Mouse (Mus musculus): ENCODE results near the gene Traf2. TPM values are rescaled to one million over a fixed set of nuclear protein-coding genes. Genes with fewer than 3 reads are reported as not detected.

Gene Traf2
- polyA plus RNA-seq (2014; fragmentation: Illumina TruSeq; extraction: RNeasy Lipid Tissue Mini Kit (QIAGEN cat#74804); ENCODE audit: low read depth, low replicate concordance) = 1.6 TPM

DNA sequence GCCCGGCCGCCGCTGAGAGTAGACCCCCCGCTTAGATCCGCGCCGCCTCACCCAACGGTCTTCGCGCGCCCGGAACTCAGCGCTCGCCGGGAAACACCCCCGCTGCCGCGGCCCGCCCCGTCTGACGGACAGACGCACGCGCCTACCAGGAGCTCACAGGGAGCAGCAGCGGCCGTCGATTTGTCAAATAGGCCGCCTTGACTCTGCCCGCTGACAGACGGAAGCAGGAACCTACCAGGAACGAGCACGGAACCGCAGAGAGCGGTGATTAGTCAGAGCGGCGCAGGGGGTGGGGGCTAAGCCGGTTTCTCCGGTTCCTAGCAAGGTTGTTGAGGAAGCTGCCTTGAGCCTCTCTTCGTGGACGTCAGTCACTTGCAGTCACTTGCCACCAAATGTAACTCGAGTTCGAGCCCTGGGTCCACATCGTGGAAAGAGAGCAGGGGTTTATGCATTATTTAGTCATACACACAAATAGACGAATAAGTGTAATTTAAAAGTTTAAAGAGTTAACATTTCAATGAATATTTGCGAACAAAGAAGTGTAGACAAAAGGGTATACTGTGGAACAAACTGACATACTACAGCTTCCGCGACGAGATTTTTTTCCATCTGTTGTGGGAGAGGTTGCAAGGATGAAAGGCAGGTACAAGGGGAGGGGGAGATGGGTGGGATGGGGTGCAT lies at the start of gene Traf2:
Gene Traf2 (minus strand): TSS at position 130 of the 681 bp plus-strand sequence.

DNA sequence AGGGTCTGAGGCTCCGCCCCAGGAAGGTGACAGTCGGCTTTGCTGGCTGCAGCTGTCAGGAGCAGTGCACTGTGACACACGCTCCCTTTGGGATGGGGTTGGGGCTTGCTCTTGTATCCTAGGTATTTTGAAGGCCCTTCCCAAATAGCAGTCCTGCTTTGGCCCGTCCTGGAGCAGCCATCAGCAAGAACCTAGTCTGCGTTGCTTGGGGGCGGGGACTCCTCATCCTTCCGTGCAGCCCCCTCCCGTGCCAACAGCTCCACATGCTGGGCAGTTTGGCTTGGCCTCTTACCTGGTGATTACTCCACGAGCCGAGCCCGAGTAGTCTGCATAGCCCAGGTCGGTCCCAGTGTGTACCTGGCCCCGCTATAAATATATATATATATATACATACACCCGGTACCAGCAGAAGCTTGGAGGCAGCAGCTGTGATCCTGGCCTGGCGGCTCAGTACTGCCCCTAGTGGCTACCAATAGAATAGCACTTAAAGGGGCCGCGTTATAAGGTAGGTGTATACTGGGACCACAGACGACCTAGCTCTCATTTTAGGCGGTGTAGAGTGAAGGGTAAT lies 34.6 kb upstream of the Traf2 start, which contains the start of gene Ajm1:
Gene Ajm1 (minus strand): TSS at position 464 of the 571 bp plus-strand sequence.

DNA sequence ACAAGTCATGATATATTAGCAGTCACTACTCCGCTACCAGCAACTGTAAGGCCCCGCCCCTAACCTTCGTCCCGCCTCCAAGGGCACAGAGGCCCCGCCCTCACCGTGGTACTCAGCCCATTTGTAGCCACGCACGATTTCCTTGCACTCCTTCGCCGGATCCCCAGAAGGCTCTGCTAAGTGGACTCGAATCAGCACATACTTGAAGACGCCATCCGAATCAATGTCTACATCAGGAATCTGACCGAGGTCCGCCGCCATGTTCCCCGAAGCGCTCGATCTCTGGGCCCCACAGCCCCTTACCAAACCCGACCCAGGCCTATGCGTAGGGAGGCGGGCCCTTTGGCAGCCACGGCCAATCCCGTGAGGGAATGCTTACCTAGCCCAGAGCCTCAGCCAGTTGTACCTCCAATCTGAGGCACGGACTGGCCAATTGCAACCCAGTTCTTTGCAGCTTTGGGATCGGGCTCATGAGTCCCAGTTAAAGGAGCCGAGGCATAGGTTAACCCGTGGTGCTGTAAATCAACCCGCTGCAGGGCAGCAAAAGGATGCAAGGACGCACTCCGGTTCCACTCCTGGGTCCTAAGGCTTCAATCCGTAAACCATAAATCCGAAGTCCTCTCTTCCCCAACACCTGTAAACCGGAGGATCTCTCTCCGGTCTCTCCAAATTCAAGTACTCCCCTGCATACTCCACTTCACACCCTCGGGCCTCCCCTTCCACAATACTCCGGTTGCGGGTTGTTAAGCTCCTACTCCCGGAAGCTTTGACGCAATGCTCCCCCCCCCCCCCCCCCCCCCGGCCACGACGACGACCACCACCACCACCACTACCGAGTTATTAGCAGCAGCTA lies 28.1 kb upstream of the Traf2 start, which contains the start of the genes Mamdc4 and Phpt1:
Gene Mamdc4 (minus strand): TSS at position 267 of the 853 bp plus-strand sequence.
Gene Phpt1 (minus strand): TSS at position 646 of the 853 bp plus-strand sequence.

DNA sequence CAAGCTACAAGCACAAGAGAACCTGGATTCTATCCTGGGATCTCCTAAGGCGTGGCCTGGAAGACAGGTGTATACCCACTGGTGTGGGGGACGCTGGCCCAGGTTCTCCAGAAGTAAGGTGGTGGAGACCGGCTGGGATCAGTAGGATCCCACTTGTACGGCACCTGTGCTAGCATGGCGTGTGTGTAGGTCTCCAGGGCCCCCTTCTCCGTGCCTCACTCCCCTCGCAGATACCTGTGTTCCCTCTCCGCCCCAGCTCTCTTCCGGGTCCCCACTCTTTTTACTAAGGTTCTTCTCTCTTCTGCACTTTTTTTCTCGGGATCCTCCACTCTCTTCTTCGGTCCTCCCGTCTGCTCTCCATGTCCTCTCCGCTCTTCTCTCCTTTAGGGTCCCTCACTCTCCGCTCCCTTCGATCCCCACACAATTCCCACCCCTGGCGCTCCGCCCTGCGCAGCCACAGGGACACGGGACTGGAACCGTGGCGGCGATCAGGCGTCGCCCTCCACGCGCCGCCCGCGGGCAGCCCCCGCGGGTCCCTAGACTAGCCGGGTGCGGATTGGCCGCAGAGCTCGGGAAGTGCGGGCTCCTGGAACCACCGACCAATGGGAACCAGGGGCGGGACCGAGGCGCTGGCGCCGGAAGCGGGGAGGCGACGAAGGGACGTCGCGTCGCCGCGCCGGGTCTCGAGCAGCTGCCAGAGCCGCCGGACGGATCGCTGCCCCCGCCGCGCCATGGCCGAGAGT lies 10.7 kb upstream of the Traf2 start, which contains the start of gene Edf1:
Gene Edf1 (plus strand): TSS at position 627 of the 743 bp plus-strand sequence.

DNA sequence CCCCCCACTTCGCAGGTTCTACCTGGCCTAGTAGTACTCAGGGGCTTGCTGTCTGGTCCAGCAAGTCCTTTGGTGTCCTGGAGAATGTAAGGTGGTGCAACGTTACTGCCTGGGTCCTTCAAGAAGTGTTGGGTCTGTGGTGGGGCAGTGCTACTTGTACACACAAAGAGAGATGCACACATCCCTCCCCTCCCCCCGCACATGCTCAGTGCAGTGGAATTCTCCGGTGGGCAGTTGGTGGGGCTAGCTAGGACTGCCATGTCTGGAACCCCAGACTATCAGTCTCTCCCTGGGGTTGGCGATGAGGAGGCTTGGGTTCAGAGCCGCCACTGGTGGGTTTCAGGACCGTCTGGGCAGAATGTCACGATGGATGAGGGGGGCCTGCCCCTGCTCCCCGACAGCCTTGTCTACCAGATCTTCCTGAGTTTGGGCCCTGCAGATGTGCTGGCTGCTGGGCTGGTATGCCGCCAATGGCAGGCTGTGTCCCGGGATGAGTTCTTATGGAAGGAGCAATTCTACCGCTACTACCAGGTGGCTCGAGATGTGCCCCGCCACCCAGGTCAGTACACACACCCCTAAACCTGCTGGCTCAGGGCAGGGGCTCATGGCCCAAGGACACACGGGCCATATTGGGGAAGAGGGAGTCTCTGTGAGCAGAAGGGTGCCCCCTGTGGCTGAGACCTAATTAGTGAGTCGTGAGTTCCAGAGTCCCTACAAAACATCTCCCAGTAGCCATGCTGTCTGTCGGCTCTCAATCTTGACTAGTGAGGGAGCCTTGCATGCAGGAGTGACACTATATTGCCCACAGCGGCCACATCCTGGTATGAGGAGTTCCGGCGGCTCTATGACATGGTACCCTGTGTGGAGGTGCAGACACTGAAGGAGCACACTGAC lies 44.9 kb downstream of the Traf2 start, which contains the start of gene C8g:
Gene C8g (minus strand): TSS at position 127 of the 894 bp plus-strand sequence.

DNA sequence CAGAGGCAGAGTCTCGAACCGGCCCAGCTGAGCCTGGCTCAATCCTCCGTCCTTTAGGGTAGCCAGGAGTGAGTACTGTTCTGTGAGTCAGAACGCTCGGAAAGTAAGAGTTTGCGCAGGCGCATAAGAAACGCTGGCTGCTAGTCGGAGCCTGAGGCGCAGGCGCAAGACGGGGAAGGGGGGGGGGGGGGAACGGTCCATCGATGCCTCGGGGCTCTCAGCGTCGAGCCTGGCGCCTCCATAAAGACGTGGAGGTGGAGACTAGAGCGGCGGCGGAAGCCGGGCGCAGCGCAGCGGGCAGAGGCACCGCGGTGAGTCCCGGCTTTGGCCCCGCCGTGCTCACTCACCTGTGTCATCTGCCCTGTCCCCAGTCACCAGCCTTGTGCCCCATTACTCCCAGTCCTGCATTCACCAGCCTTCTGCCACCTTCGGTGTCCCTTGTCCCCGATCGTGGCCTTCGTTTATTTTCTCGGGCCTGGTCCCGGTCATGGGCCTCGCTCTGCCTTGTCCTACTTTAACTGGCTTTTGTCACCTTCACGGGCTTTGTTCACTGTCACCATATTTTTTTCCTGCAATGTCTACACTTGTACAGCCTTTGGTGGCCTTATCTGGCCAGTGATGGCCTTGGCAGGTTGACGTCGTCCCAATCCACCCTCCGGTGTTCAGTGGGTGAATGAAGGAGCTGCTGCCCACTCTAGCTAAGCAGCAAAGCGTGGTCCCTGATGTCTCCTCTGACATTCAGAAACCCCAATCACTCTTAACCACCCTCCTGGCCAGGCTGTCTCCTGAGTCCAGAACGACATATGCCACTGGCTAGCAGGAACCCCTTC lies 45.9 kb downstream of the Traf2 start, which contains the start of gene Fbxw5:
Gene Fbxw5 (plus strand): TSS at position 175 of the 830 bp plus-strand sequence.

DNA sequence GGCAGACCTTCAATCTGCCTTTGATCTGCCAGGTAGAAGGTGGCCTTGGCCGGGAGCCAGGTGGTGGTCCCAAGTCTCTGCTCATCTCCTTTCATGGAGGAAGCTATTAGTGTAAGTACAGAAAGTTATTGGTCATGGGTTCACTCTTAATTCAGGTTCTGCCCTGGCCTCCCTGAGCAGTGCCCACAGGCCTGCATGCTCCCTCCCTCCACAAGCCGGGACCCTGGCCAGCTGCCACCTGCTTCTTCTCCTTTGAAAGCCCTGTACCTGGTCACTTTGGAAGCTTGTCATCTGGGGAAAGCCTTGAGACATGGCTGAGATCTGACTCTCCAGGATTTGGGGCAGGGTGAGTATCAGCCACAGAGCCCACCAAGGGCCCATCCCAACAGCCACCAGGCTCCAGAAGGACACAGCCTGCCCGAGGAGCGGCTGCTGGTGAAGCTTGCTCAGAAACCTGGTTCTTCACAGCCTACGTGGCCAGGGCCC lies 53.2 kb downstream of the Traf2 start, which contains the start of gene Lcn12:
Gene Lcn12 (minus strand): TSS at position 436 of the 486 bp plus-strand sequence.

DNA sequence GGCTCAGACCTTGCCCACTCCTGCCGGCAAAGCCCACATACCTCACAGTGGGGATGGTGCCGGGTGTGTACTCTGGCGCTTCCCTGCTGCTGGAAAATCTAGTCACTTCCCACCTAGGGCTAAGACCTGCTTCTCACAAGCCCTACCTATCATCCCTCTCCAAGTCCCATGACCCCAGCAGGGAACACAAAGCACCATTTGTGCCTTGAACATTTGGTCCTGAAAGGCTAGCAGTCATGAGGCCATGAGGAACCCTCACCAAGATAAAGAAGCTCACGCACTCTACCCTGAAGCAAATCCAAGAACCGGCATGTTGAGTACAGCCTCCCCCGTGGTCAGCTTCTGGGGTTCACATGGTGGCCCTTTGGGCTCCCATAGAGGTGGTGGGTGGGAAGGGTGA lies 76.8 kb downstream of the Traf2 start, which contains the start of gene Ptgds:
Gene Ptgds (minus strand): TSS at position 78 of the 400 bp plus-strand sequence.

Other genes with a start within 250 kb of the Traf2 start
- gene Grin1, start 227.8 kb downstream of the Traf2 start, polyA plus RNA-seq (2014; fragmentation: Illumina TruSeq; extraction: RNeasy Lipid Tissue Mini Kit (QIAGEN cat#74804); ENCODE audit: low read depth, low replicate concordance) = 2.7 TPM
- 23.9 TPM for gene Man1b1, start 214.6 kb downstream of the Traf2 start, polyA plus RNA-seq (2014; fragmentation: Illumina TruSeq; extraction: RNeasy Lipid Tissue Mini Kit (QIAGEN cat#74804); ENCODE audit: low read depth, low replicate concordance)
- gene Dpp7, start 190.6 kb downstream of the Traf2 start, polyA plus RNA-seq (2014; fragmentation: Illumina TruSeq; extraction: RNeasy Lipid Tissue Mini Kit (QIAGEN cat#74804); ENCODE audit: low read depth, low replicate concordance) = 15.1 TPM
- 0.41 TPM for gene Uap1l1, start 181.3 kb downstream of the Traf2 start, polyA plus RNA-seq (2014; fragmentation: Illumina TruSeq; extraction: RNeasy Lipid Tissue Mini Kit (QIAGEN cat#74804); ENCODE audit: low read depth, low replicate concordance)
- not detected for gene Sapcd2, start 174.6 kb downstream of the Traf2 start, polyA plus RNA-seq (2014; fragmentation: Illumina TruSeq; extraction: RNeasy Lipid Tissue Mini Kit (QIAGEN cat#74804); ENCODE audit: low read depth, low replicate concordance)
- 1.6 TPM for gene Entpd2, start 151.1 kb downstream of the Traf2 start, polyA plus RNA-seq (2014; fragmentation: Illumina TruSeq; extraction: RNeasy Lipid Tissue Mini Kit (QIAGEN cat#74804); ENCODE audit: low read depth, low replicate concordance)
- gene Npdc1, start 147.6 kb downstream of the Traf2 start, polyA plus RNA-seq (2014; fragmentation: Illumina TruSeq; extraction: RNeasy Lipid Tissue Mini Kit (QIAGEN cat#74804); ENCODE audit: low read depth, low replicate concordance) = 16.0 TPM
- gene Fut7, start 123.7 kb downstream of the Traf2 start, polyA plus RNA-seq (2014; fragmentation: Illumina TruSeq; extraction: RNeasy Lipid Tissue Mini Kit (QIAGEN cat#74804); ENCODE audit: low read depth, low replicate concordance) = not detected
- 1.9 TPM for gene Abca2, start 118.2 kb downstream of the Traf2 start, polyA plus RNA-seq (2014; fragmentation: Illumina TruSeq; extraction: RNeasy Lipid Tissue Mini Kit (QIAGEN cat#74804); ENCODE audit: low read depth, low replicate concordance)
- gene Clic3, start 90.1 kb downstream of the Traf2 start, polyA plus RNA-seq (2014; fragmentation: Illumina TruSeq; extraction: RNeasy Lipid Tissue Mini Kit (QIAGEN cat#74804); ENCODE audit: low read depth, low replicate concordance) = not detected
- gene Paxx, start 85.8 kb downstream of the Traf2 start, polyA plus RNA-seq (2014; fragmentation: Illumina TruSeq; extraction: RNeasy Lipid Tissue Mini Kit (QIAGEN cat#74804); ENCODE audit: low read depth, low replicate concordance) = 1.5 TPM
- not detected for gene Ptgds, start 76.9 kb downstream of the Traf2 start, polyA plus RNA-seq (2014; fragmentation: Illumina TruSeq; extraction: RNeasy Lipid Tissue Mini Kit (QIAGEN cat#74804); ENCODE audit: low read depth, low replicate concordance)
- gene Lcn12, start 53.0 kb downstream of the Traf2 start, polyA plus RNA-seq (2014; fragmentation: Illumina TruSeq; extraction: RNeasy Lipid Tissue Mini Kit (QIAGEN cat#74804); ENCODE audit: low read depth, low replicate concordance) = not detected
- 1.3 TPM for gene Fbxw5, start 46.2 kb downstream of the Traf2 start, polyA plus RNA-seq (2014; fragmentation: Illumina TruSeq; extraction: RNeasy Lipid Tissue Mini Kit (QIAGEN cat#74804); ENCODE audit: low read depth, low replicate concordance)
- not detected for gene C8g, start 45.2 kb downstream of the Traf2 start, polyA plus RNA-seq (2014; fragmentation: Illumina TruSeq; extraction: RNeasy Lipid Tissue Mini Kit (QIAGEN cat#74804); ENCODE audit: low read depth, low replicate concordance)
- 3.3 TPM for gene Edf1, start 10.9 kb upstream of the Traf2 start, polyA plus RNA-seq (2014; fragmentation: Illumina TruSeq; extraction: RNeasy Lipid Tissue Mini Kit (QIAGEN cat#74804); ENCODE audit: low read depth, low replicate concordance)
- gene Mamdc4, start 27.9 kb upstream of the Traf2 start, polyA plus RNA-seq (2014; fragmentation: Illumina TruSeq; extraction: RNeasy Lipid Tissue Mini Kit (QIAGEN cat#74804); ENCODE audit: low read depth, low replicate concordance) = 1.6 TPM
- not detected for gene Phpt1, start 28.3 kb upstream of the Traf2 start, polyA plus RNA-seq (2014; fragmentation: Illumina TruSeq; extraction: RNeasy Lipid Tissue Mini Kit (QIAGEN cat#74804); ENCODE audit: low read depth, low replicate concordance)
- gene Ajm1, start 34.8 kb upstream of the Traf2 start, polyA plus RNA-seq (2014; fragmentation: Illumina TruSeq; extraction: RNeasy Lipid Tissue Mini Kit (QIAGEN cat#74804); ENCODE audit: low read depth, low replicate concordance) = not detected
- gene Rabl6, start 61.6 kb upstream of the Traf2 start, polyA plus RNA-seq (2014; fragmentation: Illumina TruSeq; extraction: RNeasy Lipid Tissue Mini Kit (QIAGEN cat#74804); ENCODE audit: low read depth, low replicate concordance) = 68.8 TPM
- gene Ccdc183, start 70.7 kb upstream of the Traf2 start, polyA plus RNA-seq (2014; fragmentation: Illumina TruSeq; extraction: RNeasy Lipid Tissue Mini Kit (QIAGEN cat#74804); ENCODE audit: low read depth, low replicate concordance) = not detected
- gene Tmem141, start 75.1 kb upstream of the Traf2 start, polyA plus RNA-seq (2014; fragmentation: Illumina TruSeq; extraction: RNeasy Lipid Tissue Mini Kit (QIAGEN cat#74804); ENCODE audit: low read depth, low replicate concordance) = 6.4 TPM
- gene Fcna, start 81.1 kb upstream of the Traf2 start, polyA plus RNA-seq (2014; fragmentation: Illumina TruSeq; extraction: RNeasy Lipid Tissue Mini Kit (QIAGEN cat#74804); ENCODE audit: low read depth, low replicate concordance) = 1.3 TPM
- not detected for gene Lcn8, start 106.2 kb upstream of the Traf2 start, polyA plus RNA-seq (2014; fragmentation: Illumina TruSeq; extraction: RNeasy Lipid Tissue Mini Kit (QIAGEN cat#74804); ENCODE audit: low read depth, low replicate concordance)
- 1.3 TPM for gene Lcn5, start 111.0 kb upstream of the Traf2 start, polyA plus RNA-seq (2014; fragmentation: Illumina TruSeq; extraction: RNeasy Lipid Tissue Mini Kit (QIAGEN cat#74804); ENCODE audit: low read depth, low replicate concordance)
- not detected for gene Lcn6, start 129.8 kb upstream of the Traf2 start, polyA plus RNA-seq (2014; fragmentation: Illumina TruSeq; extraction: RNeasy Lipid Tissue Mini Kit (QIAGEN cat#74804); ENCODE audit: low read depth, low replicate concordance)
- gene Lcn10, start 135.8 kb upstream of the Traf2 start, polyA plus RNA-seq (2014; fragmentation: Illumina TruSeq; extraction: RNeasy Lipid Tissue Mini Kit (QIAGEN cat#74804); ENCODE audit: low read depth, low replicate concordance) = not detected
- gene Obp2a, start 153.1 kb upstream of the Traf2 start, polyA plus RNA-seq (2014; fragmentation: Illumina TruSeq; extraction: RNeasy Lipid Tissue Mini Kit (QIAGEN cat#74804); ENCODE audit: low read depth, low replicate concordance) = 3.4 TPM
- gene Bmyc, start 159.8 kb upstream of the Traf2 start, polyA plus RNA-seq (2014; fragmentation: Illumina TruSeq; extraction: RNeasy Lipid Tissue Mini Kit (QIAGEN cat#74804); ENCODE audit: low read depth, low replicate concordance) = 15.5 TPM
- not detected for gene Obp2b, start 190.1 kb upstream of the Traf2 start, polyA plus RNA-seq (2014; fragmentation: Illumina TruSeq; extraction: RNeasy Lipid Tissue Mini Kit (QIAGEN cat#74804); ENCODE audit: low read depth, low replicate concordance)
- not detected for gene Lcn3, start 218.6 kb upstream of the Traf2 start, polyA plus RNA-seq (2014; fragmentation: Illumina TruSeq; extraction: RNeasy Lipid Tissue Mini Kit (QIAGEN cat#74804); ENCODE audit: low read depth, low replicate concordance)
- not detected for gene Lcn11, start 230.1 kb upstream of the Traf2 start, polyA plus RNA-seq (2014; fragmentation: Illumina TruSeq; extraction: RNeasy Lipid Tissue Mini Kit (QIAGEN cat#74804); ENCODE audit: low read depth, low replicate concordance)
- not detected for gene Gm13539, start 235.3 kb upstream of the Traf2 start, polyA plus RNA-seq (2014; fragmentation: Illumina TruSeq; extraction: RNeasy Lipid Tissue Mini Kit (QIAGEN cat#74804); ENCODE audit: low read depth, low replicate concordance)